Mouse (Mus musculus): ENCODE results near the gene Msrb1.
"Not testable (repeated sequence)": the region's sequence is repeated elsewhere in the genome, so short reads cannot be mapped to it uniquely, and the experiment has no call there.

The Msrb1 gene

GRCm38 (mm10) chr17:24736330-24737051 lies at the start of gene Msrb1:
Gene Msrb1, plus strand, starts transcription at chr17:24736642.
- DNase-seq (ENCODE audit: low spot score): peak; percentile 100

GRCm38 (mm10) chr17:24687146-24687595 lies 49.3 kb upstream of the Msrb1 start:
- DNase-seq (ENCODE audit: low spot score): peak; percentile 64

GRCm38 (mm10) chr17:24687599-24687998 lies 48.8 kb upstream of the Msrb1 start:
- no peak for DNase-seq (ENCODE audit: low spot score)

GRCm38 (mm10) chr17:24689251-24690081 lies 47.0 kb upstream of the Msrb1 start, which contains the start of gene Syngr3:
Gene Syngr3, minus strand, starts transcription at chr17:24689955.
- peak; percentile 35 for DNase-seq (ENCODE audit: low spot score)

- no peak for DNase-seq (ENCODE audit: low spot score)
Observed at GRCm38 (mm10) chr17:24692385-24692784, 44.1 kb upstream of the Msrb1 start.

GRCm38 (mm10) chr17:24695326-24696010 lies 41.0 kb upstream of the Msrb1 start:
- peak; percentile 27 for DNase-seq (ENCODE audit: low spot score)

GRCm38 (mm10) chr17:24696011-24696697 lies 40.3 kb upstream of the Msrb1 start, which contains the start of the genes Gfer and Noxo1:
Gene Gfer, minus strand, starts transcription at chr17:24696156.
Gene Noxo1, plus strand, starts transcription at chr17:24696234.
- peak; percentile 89 for DNase-seq (ENCODE audit: low spot score)

GRCm38 (mm10) chr17:24697985-24698384 lies 38.5 kb upstream of the Msrb1 start:
- peak; percentile 26 for DNase-seq (ENCODE audit: low spot score)

- no peak for DNase-seq (ENCODE audit: low spot score)
Observed at GRCm38 (mm10) chr17:24698715-24699114, 37.7 kb upstream of the Msrb1 start.

GRCm38 (mm10) chr17:24699473-24699872 lies 37.0 kb upstream of the Msrb1 start:
- DNase-seq (ENCODE audit: low spot score): no peak

- no peak for DNase-seq (ENCODE audit: low spot score)
Observed at GRCm38 (mm10) chr17:24701251-24701650, 35.2 kb upstream of the Msrb1 start.

GRCm38 (mm10) chr17:24705821-24706220 lies 30.6 kb upstream of the Msrb1 start:
- DNase-seq (ENCODE audit: low spot score): no peak

GRCm38 (mm10) chr17:24706982-24707800 lies 29.3 kb upstream of the Msrb1 start, which contains the start of gene Tbl3:
Gene Tbl3, minus strand, starts transcription at chr17:24707660.
- DNase-seq (ENCODE audit: low spot score): peak; percentile 96

- DNase-seq (ENCODE audit: low spot score): peak; percentile 46
Observed at GRCm38 (mm10) chr17:24707801-24708425, 28.5 kb upstream of the Msrb1 start.

- DNase-seq (ENCODE audit: low spot score): peak; percentile 64
Observed at GRCm38 (mm10) chr17:24708646-24709045, 27.8 kb upstream of the Msrb1 start.

- DNase-seq (ENCODE audit: low spot score): no peak
Observed at GRCm38 (mm10) chr17:24715556-24715955, 20.9 kb upstream of the Msrb1 start.

GRCm38 (mm10) chr17:24716166-24716682 lies 20.2 kb upstream of the Msrb1 start:
- no peak for DNase-seq (ENCODE audit: low spot score)

- no peak for DNase-seq (ENCODE audit: low spot score)
Observed at GRCm38 (mm10) chr17:24717943-24718342, 18.5 kb upstream of the Msrb1 start, which contains the start of the genes Rnf151 and Rps2. Gene Rnf151, minus strand, starts transcription at chr17:24718063. Gene Rps2, plus strand, starts transcription at chr17:24718116.

GRCm38 (mm10) chr17:24718938-24719337 lies 17.5 kb upstream of the Msrb1 start:
- not testable (repeated sequence) for DNase-seq (ENCODE audit: low spot score)

Data from embryo, embryonic 10.5 days (tissue).